Mouse (Mus musculus): ENCODE data around the gene Wnk2.

DNA sequence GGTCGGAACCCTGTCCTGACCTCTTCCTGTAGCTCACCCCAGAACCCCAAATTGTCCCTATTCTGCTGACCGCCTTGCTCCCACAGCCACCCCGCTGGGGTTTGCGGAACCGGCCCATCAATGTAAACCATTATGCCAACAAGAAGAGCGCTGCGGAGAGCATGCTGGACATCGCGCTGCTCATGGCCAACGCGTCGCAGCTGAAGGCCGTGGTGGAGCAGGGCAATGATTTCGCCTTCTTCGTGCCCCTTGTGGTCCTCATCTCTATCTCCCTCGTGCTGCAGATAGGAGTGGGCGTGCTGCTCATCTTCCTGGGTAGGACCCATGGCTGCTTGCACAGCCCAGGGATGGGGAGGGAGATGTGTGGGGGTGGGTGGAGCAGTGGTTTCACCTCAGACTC lies 45.8 kb upstream of the Wnk2 start:
- no peak for TF ChIP-seq CTCF (IDR thresholded peaks at IDR 0.05)
- TF ChIP-seq EP300 (IDR thresholded peaks at IDR 0.05), result no peak

All from lung, postnatal 0 days (tissue).